Mouse (Mus musculus) midbrain, embryonic 13.5 days (tissue): Measurements from ENCODE around the gene Ctdspl. TPM values are rescaled to one million over a fixed set of nuclear protein-coding genes. Genes with fewer than 3 reads are reported as not detected.
A peak's percentile ranks its signal among the peaks of the same experiment; 100 is the strongest.

Experiments
- ATAC-seq: fragments of 200-750 bp; cut with Nextera tagmentation; 2 replicates; pipeline ENCODE4 v1.8.0; 2017; ENCODE audit warnings: mild to moderate bottlenecking, moderate TSS enrichment, moderate library complexity
- H3K27ac ChIP-seq: fragments of 300-500 bp; sonication (generic); 2 replicates; pipeline ENCODE4 v1.5.1; 2015; ENCODE audit warnings: inconsistent platforms, mild to moderate bottlenecking, moderate library complexity
- H3K27me3 ChIP-seq: fragments of 300-500 bp; sonication (generic); 2 replicates; pipeline ENCODE4 v1.6.1; 2015; ENCODE audit warnings: mild to moderate bottlenecking, inconsistent platforms
- H3K36me3 ChIP-seq: fragments of 300-500 bp; sonication (generic); 2 replicates; pipeline ENCODE4 v1.6.1; 2015; ENCODE audit warnings: mild to moderate bottlenecking, inconsistent platforms
- H3K4me1 ChIP-seq: fragments of 300-500 bp; sonication (generic); replicated peaks from 2 replicates; pipeline ENCODE4 v1.6.1; 2015; ENCODE audit warnings: inconsistent platforms
- H3K4me2 ChIP-seq: fragments of 300-500 bp; sonication (generic); replicated peaks from 2 replicates; pipeline ENCODE4 v1.6.1; 2015; ENCODE audit warnings: moderate library complexity, mild to moderate bottlenecking, inconsistent platforms
- H3K4me3 ChIP-seq: fragments of 300-500 bp; sonication (generic); replicated peaks from 2 replicates; pipeline ENCODE4 v1.5.1; 2015; ENCODE audit warnings: mild to moderate bottlenecking, inconsistent platforms
- H3K9ac ChIP-seq: fragments of 300-500 bp; sonication (generic); replicated peaks from 2 replicates; pipeline ENCODE4 v1.6.1; 2015; ENCODE audit warnings: mild to moderate bottlenecking, inconsistent platforms
- H3K9me3 ChIP-seq: fragments of 300-500 bp; sonication (generic); 2 replicates; pipeline ENCODE4 v1.6.1; 2016; ENCODE audit warnings: mild to moderate bottlenecking, inconsistent platforms
- WGBS: fragments of 180-500 bp; shearing (Covaris S2); methylation state at CpG from one replicate; pipeline ENCODE4 v1.1.7; 2015; 5-methylcytosine and 5-hydroxymethylcytosine counted together
- polyA plus RNA-seq: library from polyadenylated mRNA; unstranded; fragments of >200 nt; fragmentation: Nextera tagmentation; extraction: Ambion mirVana; gene quantifications from 2 replicates; pipeline ENCODE4 v1.2.1, GENCODE M21; 2015

Ctdspl gene
- polyA plus RNA-seq, 1 experiment from 2014 or later = 6.2 TPM

- ATAC-seq = peak; percentile 22
- 62% methylated on average over 7 of the region's 7 CpGs for WGBS
- peak overlapping the region; percentile 82 for H3K27ac ChIP-seq
Measured at GRCm38 (mm10) chr9:119082656-119083430, 156.6 kb downstream of the Ctdspl start.

GRCm38 (mm10) chr9:119083966-119084365 lies 157.7 kb downstream of the Ctdspl start:
- Histone ChIP-seq H3K36me3 (peaks cover 14% of the 10 kb centered on the region), H3K4me2 (no peak overlapping the region), H3K27me3 (peaks cover 24% of the 10 kb centered on the region), H3K9ac (no peak overlapping the region), H3K27ac (no peak overlapping the region), H3K9me3 (no peaks in the 10 kb centered on the region), H3K4me1 (peaks cover 46% of the 10 kb centered on the region), H3K4me3 (no peak overlapping the region)
- 86% methylated on average over 10 of the region's 10 CpGs for WGBS
- ATAC-seq = no peak

More at GRCm38 (mm10) chr9:119082656-119083430, 156.6 kb downstream of the Ctdspl start:
- peaks cover 37% of the 10 kb centered on the region for H3K4me1 ChIP-seq
- H3K27me3 ChIP-seq = peaks cover 20% of the 10 kb centered on the region
- peaks cover 22% of the 10 kb centered on the region for H3K36me3 ChIP-seq
- no peaks in the 10 kb centered on the region for H3K9me3 ChIP-seq
- H3K4me3 ChIP-seq = no peak overlapping the region
- H3K9ac ChIP-seq = no peak overlapping the region
- H3K4me2 ChIP-seq = no peak overlapping the region

- H3K4me1 ChIP-seq = peaks cover 51% of the 10 kb centered on the region
- peaks cover 3% of the 10 kb centered on the region; the same call in 1 of the 2 replicates for H3K36me3 ChIP-seq
- no peak overlapping the region for H3K27ac ChIP-seq
- no peaks in the 10 kb centered on the region for H3K9me3 ChIP-seq
- H3K9ac ChIP-seq = no peak overlapping the region
- ATAC-seq = no peak
- no peak overlapping the region for H3K4me3 ChIP-seq
- H3K4me2 ChIP-seq = no peak overlapping the region
- WGBS = 29% methylated on average over 1 of the region's 1 CpGs
- peaks cover 36% of the 10 kb centered on the region for H3K27me3 ChIP-seq
Measured at GRCm38 (mm10) chr9:119086451-119086850, 160.2 kb downstream of the Ctdspl start.

GRCm38 (mm10) chr9:119087309-119087708 lies 161.1 kb downstream of the Ctdspl start:
- Histone ChIP-seq H3K9me3 (no peaks in the 10 kb centered on the region), H3K9ac (no peak overlapping the region), H3K4me2 (peak overlapping the region; percentile 47; the same call in 1 of the 2 replicates), H3K36me3 (peaks cover 3% of the 10 kb centered on the region; the same call in 1 of the 2 replicates), H3K4me1 (peaks cover 51% of the 10 kb centered on the region), H3K27ac (no peak overlapping the region), H3K27me3 (peaks cover 45% of the 10 kb centered on the region), H3K4me3 (no peak overlapping the region)
- WGBS = 91% methylated on average over 5 of the region's 5 CpGs
- ATAC-seq = no peak

- peak overlapping the region; percentile 47 for H3K4me2 ChIP-seq
- peak overlapping the region; percentile 24 for H3K4me3 ChIP-seq
- peaks cover 55% of the 10 kb centered on the region for H3K27me3 ChIP-seq
- H3K9ac ChIP-seq = peak overlapping the region; percentile 50; the same call in 1 of the 2 replicates
- H3K4me1 ChIP-seq = peaks cover 56% of the 10 kb centered on the region
- no peaks in the 10 kb centered on the region for H3K9me3 ChIP-seq
- H3K36me3 ChIP-seq = peaks cover 3% of the 10 kb centered on the region; the same call in 1 of the 2 replicates
- peak; percentile 60 for ATAC-seq
- WGBS = 1% methylated on average over 24 of the region's 24 CpGs
- H3K27ac ChIP-seq = no peak overlapping the region
Measured at GRCm38 (mm10) chr9:119088148-119088801, 162.0 kb downstream of the Ctdspl start.

GRCm38 (mm10) chr9:119089437-119089836 lies 163.2 kb downstream of the Ctdspl start:
- Histone ChIP-seq H3K4me1 (peaks cover 63% of the 10 kb centered on the region), H3K27me3 (peaks cover 63% of the 10 kb centered on the region), H3K9me3 (no peaks in the 10 kb centered on the region), H3K27ac (no peak overlapping the region), H3K36me3 (peaks cover 1% of the 10 kb centered on the region; the same call in 1 of the 2 replicates), H3K4me3 (no peak overlapping the region), H3K4me2 (no peak overlapping the region), H3K9ac (0 out of 2 replicates have a peak overlapping the region, but pooled peaks have one; percentile 40)
- WGBS = 67% methylated on average over 7 of the region's 7 CpGs
- ATAC-seq = no peak

- Histone ChIP-seq H3K4me1 (peaks cover 66% of the 10 kb centered on the region), H3K36me3 (no peaks in the 10 kb centered on the region), H3K27ac (no peak overlapping the region), H3K9ac (no peak overlapping the region), H3K9me3 (no peaks in the 10 kb centered on the region), H3K27me3 (peaks cover 73% of the 10 kb centered on the region), H3K4me3 (no peak overlapping the region), H3K4me2 (no peak overlapping the region)
- WGBS = 95% methylated on average over 5 of the region's 5 CpGs
- ATAC-seq = no peak
Measured at GRCm38 (mm10) chr9:119090462-119090861, 164.2 kb downstream of the Ctdspl start.

- H3K4me1 ChIP-seq = peaks cover 62% of the 10 kb centered on the region
- H3K4me3 ChIP-seq = peak overlapping the region; percentile 51
- no peaks in the 10 kb centered on the region for H3K36me3 ChIP-seq
- no peak for ATAC-seq
- peaks cover 71% of the 10 kb centered on the region for H3K27me3 ChIP-seq
- H3K27ac ChIP-seq = no peak overlapping the region
- 63% methylated on average over 12 of the region's 12 CpGs for WGBS
- H3K4me2 ChIP-seq = peak overlapping the region; percentile 74
- peak overlapping the region; percentile 69; the same call in 1 of the 2 replicates for H3K9ac ChIP-seq
- no peaks in the 10 kb centered on the region for H3K9me3 ChIP-seq
Measured at GRCm38 (mm10) chr9:119091581-119092310, 165.5 kb downstream of the Ctdspl start.

- H3K27ac ChIP-seq = no peak overlapping the region; the same call in 1 of the 2 replicates
- peak overlapping the region; percentile 74 for H3K4me2 ChIP-seq
- 3% methylated on average over 45 of the region's 45 CpGs for WGBS
- peaks cover 62% of the 10 kb centered on the region for H3K27me3 ChIP-seq
- H3K4me3 ChIP-seq = peak overlapping the region; percentile 51
- no peaks in the 10 kb centered on the region for H3K36me3 ChIP-seq
- peak overlapping the region; percentile 69 for H3K9ac ChIP-seq
- no peak for ATAC-seq
- H3K9me3 ChIP-seq = no peaks in the 10 kb centered on the region
- H3K4me1 ChIP-seq = peaks cover 52% of the 10 kb centered on the region
Measured at GRCm38 (mm10) chr9:119092473-119093418, 166.5 kb downstream of the Ctdspl start.
